Mouse (Mus musculus): ENCODE data around the gene Qrsl1. TPM values are rescaled to one million over a fixed set of nuclear protein-coding genes. Genes with fewer than 3 reads are reported as not detected.

Qrsl1 gene
- total RNA-seq (2012; rRNA removed), result 41.8 and 44.0 TPM in 2 replicates
- 46.8 and 55.3 TPM in 2 replicates for total RNA-seq (2014; rRNA removed)
- polyA plus RNA-seq (2012; ENCODE audit: insufficient read length, low read depth), result 47.1 and 49.5 TPM in 2 replicates

DNA sequence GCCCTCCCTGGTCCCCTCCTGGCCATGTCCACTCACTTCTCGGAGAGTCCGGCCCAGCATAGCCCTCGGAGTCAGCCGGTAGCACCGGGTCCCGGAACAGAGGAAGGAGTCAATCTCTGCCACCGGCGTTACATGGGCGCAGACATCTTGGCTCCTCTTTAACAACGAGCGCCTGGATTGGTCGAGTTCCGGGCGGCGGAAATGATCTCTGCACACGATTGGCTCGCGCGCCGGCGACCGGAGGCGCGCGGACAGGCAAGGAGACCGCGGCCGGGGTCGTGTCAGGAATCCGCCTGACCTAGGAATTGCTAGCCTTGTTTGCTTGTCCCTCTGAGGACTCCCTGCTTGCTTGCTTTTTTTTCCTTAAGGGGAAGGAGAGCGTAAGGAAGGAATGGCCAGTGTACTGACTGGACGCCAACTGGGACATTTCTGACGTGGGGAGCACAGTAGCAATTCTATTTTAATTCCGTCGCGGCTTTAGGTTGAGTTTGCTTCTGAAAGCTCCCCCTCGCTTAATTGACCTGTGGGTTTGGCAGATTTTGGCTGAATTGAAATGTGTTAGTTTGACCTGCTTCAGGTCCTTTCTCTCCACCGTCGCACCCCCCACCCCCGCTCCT, at the start of gene Qrsl1, which contains the start of gene Rtn4ip1:
TSS of gene Qrsl1 (minus strand) at position 168 of the 617 bp plus-strand sequence.
TSS of gene Rtn4ip1 (plus strand) at position 230 of the 617 bp plus-strand sequence.
- Histone ChIP-seq H3K9ac (ENCODE audit: insufficient read depth, low read depth) (peak within 1 kb of the TSS; percentile 95), H3K4me3 (replicated peaks in 1 of 3; ENCODE audit: low read depth in 2 of 3, low read length in 2 of 3, poor library complexity in 1 of 3) (peak within 1 kb of the TSS; percentile 77 to 81 (median 79)), H3K36me3 (replicated peaks in 1 of 2; ENCODE audit: control insufficient read depth in 1 of 2, insufficient read depth in 1 of 2, low read length in 1 of 2) (peaks cover 0 to 18% of the 10 kb centered on the region in 2 experiments), H3K27ac (ENCODE audit: insufficient read depth, low read depth) (peak within 1 kb of the TSS; percentile 93), H3K4me2 (ENCODE audit: insufficient read depth, low read depth, poor library complexity, severe bottlenecking) (peak within 1 kb of the TSS; percentile 60), H3K79me2 (replicated peaks; ENCODE audit: control insufficient read depth, extremely low read depth, insufficient read depth, poor library complexity, severe bottlenecking) (peaks cover 62% of the 10 kb centered on the region), H3K27me3 (replicated peaks) (no peaks in the 10 kb centered on the region), H3K9me3 (replicated peaks; ENCODE audit: low read length) (no peaks in the 10 kb centered on the region), H3K4me1 (ENCODE audit: control insufficient read depth in 1 of 2, insufficient read depth in 2 of 2) (peaks cover 15 to 53% of the 10 kb centered on the region in 2 experiments)
- peak; percentile 91 for DNase-seq (ENCODE audit: extremely low read depth)
- TF ChIP-seq SIN3A (IDR thresholded peaks at IDR 0.05; ENCODE audit: low read length) (peak; percentile 36; the same call in 1 of the 2 replicates), UBTF (IDR thresholded peaks at IDR 0.05; ENCODE audit: low read depth, low read length) (peak; percentile 54; the same call in 1 of the 2 replicates), MXI1 (IDR thresholded peaks at IDR 0.05; ENCODE audit: low read depth, low read length) (peak; percentile 90), MAX (IDR thresholded peaks at IDR 0.05; ENCODE audit: low read length) (peak; percentile 24; the same call in 1 of the 2 replicates), IRF4 (IDR thresholded peaks at IDR 0.05; ENCODE audit: low read depth, low read length) (no peak), ZKSCAN1 (IDR thresholded peaks at IDR 0.05; ENCODE audit: borderline replicate concordance, low read depth, low read length) (no peak), GABPA (IDR thresholded peaks at IDR 0.05; ENCODE audit: insufficient replicate concordance, low read depth, low read length) (no peak; the same call in 1 of the 2 replicates), ZC3H11A (IDR thresholded peaks at IDR 0.05; ENCODE audit: low read depth, low read length) (no peak), CTCF (conservative IDR thresholded peaks at IDR 0.05 in 1 of 2, IDR thresholded peaks at IDR 0.05 in 1 of 2; ENCODE audit: low read depth in 2 of 2, low read length in 2 of 2) (no peak), MEF2A (IDR thresholded peaks at IDR 0.05; ENCODE audit: borderline replicate concordance, low read depth, low read length) (0 out of 2 replicates have a peak, but pooled peaks have one; percentile 2), MAFK (IDR thresholded peaks at IDR 0.05; ENCODE audit: insufficient replicate concordance, low read length) (no peak), MYC (IDR thresholded peaks at IDR 0.05; ENCODE audit: low read depth, low read length) (peak; percentile 82), NRF1 (IDR thresholded peaks at IDR 0.05; ENCODE audit: low read depth, low read length) (peak; percentile 56), JUND (conservative IDR thresholded peaks at IDR 0.05; ENCODE audit: low read depth, low read length) (no peak), ZNF384 (IDR thresholded peaks at IDR 0.05; ENCODE audit: low read depth, low read length) (no peak), SMC3 (IDR thresholded peaks at IDR 0.05; ENCODE audit: low read depth, low read length) (no peak), USF2 (conservative IDR thresholded peaks at IDR 0.05; ENCODE audit: low read depth, low read length) (no peak), RCOR1 (conservative IDR thresholded peaks at IDR 0.05; ENCODE audit: low read depth, low read length) (no peak; the same call in 1 of the 2 replicates), CHD2 (IDR thresholded peaks at IDR 0.05; ENCODE audit: low read length) (peak; percentile 87), E2F4 (IDR thresholded peaks at IDR 0.05; ENCODE audit: insufficient replicate concordance, low read depth, low read length) (peak; percentile 36; the same call in 1 of the 2 replicates), HCFC1 (IDR thresholded peaks at IDR 0.05; ENCODE audit: low read depth, low read length) (peak; percentile 90), PAX5 (IDR thresholded peaks at IDR 0.05; ENCODE audit: low read length) (no peak), ELF1 (IDR thresholded peaks at IDR 0.05; ENCODE audit: low read depth, low read length) (peak; percentile 79), USF1 (IDR thresholded peaks at IDR 0.05; ENCODE audit: low read depth, low read length) (no peak), POLR2AphosphoS2 (IDR thresholded peaks at IDR 0.05; ENCODE audit: low read depth, low read length) (no peak), KAT2A (IDR thresholded peaks at IDR 0.05; ENCODE audit: insufficient replicate concordance, low read length) (peak; percentile 83; the same call in 1 of the 2 replicates), NELFE (IDR thresholded peaks at IDR 0.05; ENCODE audit: low read depth, low read length) (peak; percentile 31; the same call in 1 of the 2 replicates), TBP (conservative IDR thresholded peaks at IDR 0.05; ENCODE audit: low read depth, low read length) (peak; percentile 77; the same call in 1 of the 2 replicates), CHD1 (IDR thresholded peaks at IDR 0.05; ENCODE audit: low read depth, low read length) (no peak), MAZ (IDR thresholded peaks at IDR 0.05; ENCODE audit: low read depth, low read length) (no peak; the same call in 1 of the 2 replicates), EP300 (IDR thresholded peaks at IDR 0.05; ENCODE audit: low read length) (no peak), ETS1 (conservative IDR thresholded peaks at IDR 0.05; ENCODE audit: low read depth, low read length) (no peak; the same call in 1 of the 2 replicates), ZMIZ1 (IDR thresholded peaks at IDR 0.05; ENCODE audit: low read depth, low read length) (no peak), POLR2A (IDR thresholded peaks at IDR 0.05; ENCODE audit: low read depth, low read length) (peak; percentile 64), BHLHE40 (IDR thresholded peaks at IDR 0.05; ENCODE audit: low read depth, low read length) (no peak), TCF12 (IDR thresholded peaks at IDR 0.05; ENCODE audit: low read depth, low read length) (peak; percentile 33), RAD21 (IDR thresholded peaks at IDR 0.05; ENCODE audit: low read depth, low read length) (no peak), JUN (IDR thresholded peaks at IDR 0.05; ENCODE audit: insufficient read depth, low read depth, low read length) (no peak)
- dilution Hi-C loops (cut with MboI; ENCODE audit: extremely low pct_ligation_motif_present, extremely low pct_unique_long_range_greater_than_20kb, low sequenced_read_pairs), result no loop called here
- in situ Hi-C loops (cut with MboI; ENCODE audit: low pct_ligation_motif_present, low pct_unique_long_range_greater_than_20kb, low sequenced_read_pairs), result no loop called here

Data from CH12.LX (cell line).